Mouse (Mus musculus) brain, embryonic 14.5 days (tissue): ENCODE measurements around the gene Tgm5.

Source experiments
- CTCF ChIP-seq: fragments of 200-500 bp; IDR thresholded peaks from 2 replicates; pipeline ENCODE4 v1.5.1; 2012; ENCODE audit warnings: inconsistent platforms, mild to moderate bottlenecking, moderate library complexity, borderline replicate concordance; ENCODE audit not compliant: insufficient read depth, insufficient read length; ENCODE audit errors: extremely low read depth
- POLR2A ChIP-seq: fragments of 200-500 bp; IDR thresholded peaks from 2 replicates; pipeline ENCODE4 v1.6.1; 2012; ENCODE audit warnings: mild to moderate bottlenecking, inconsistent platforms, borderline replicate concordance; ENCODE audit not compliant: poor library complexity, insufficient read depth, insufficient read length, severe bottlenecking; ENCODE audit errors: extremely low read depth

GRCm38 (mm10) chr2:121017151-121017550 lies 68.5 kb downstream of the Tgm5 start:
- no peak for TF ChIP-seq CTCF
- no peak for TF ChIP-seq POLR2A
